Mouse (Mus musculus) forebrain, embryonic 15.5 days (tissue): ENCODE results near the gene Hmgn1. TPM values are rescaled to one million over a fixed set of nuclear protein-coding genes. Genes with fewer than 3 reads are reported as not detected.

Source experiments
- ATAC-seq: fragments of 200-750 bp; cut with Nextera tagmentation; replicated peaks from 2 replicates; pipeline ENCODE4 v1.8.0; 2017; ENCODE audit warnings: mild to moderate bottlenecking, moderate TSS enrichment, moderate library complexity
- H3K27ac ChIP-seq: fragments of 300-500 bp; sonication (generic); replicated peaks from 2 replicates; pipeline ENCODE4 v1.5.1; 2015; ENCODE audit warnings: mild to moderate bottlenecking, inconsistent platforms
- H3K27me3 ChIP-seq: fragments of 300-500 bp; sonication (generic); 2 replicates; pipeline ENCODE4 v1.6.1; 2015; ENCODE audit warnings: inconsistent platforms
- H3K36me3 ChIP-seq: fragments of 300-500 bp; sonication (generic); 2 replicates; pipeline ENCODE4 v1.6.1; 2015; ENCODE audit warnings: mild to moderate bottlenecking, inconsistent platforms
- H3K4me1 ChIP-seq: fragments of 300-500 bp; sonication (generic); 2 replicates; pipeline ENCODE4 v1.6.1; 2015; ENCODE audit warnings: inconsistent platforms
- H3K4me2 ChIP-seq: fragments of 300-500 bp; sonication (generic); replicated peaks from 2 replicates; pipeline ENCODE4 v1.6.1; 2015; ENCODE audit warnings: mild to moderate bottlenecking, inconsistent platforms
- H3K4me3 ChIP-seq: fragments of 300-500 bp; sonication (generic); 2 replicates; pipeline ENCODE4 v1.5.1; 2015; ENCODE audit warnings: mild to moderate bottlenecking, inconsistent platforms
- H3K9ac ChIP-seq: fragments of 300-500 bp; sonication (generic); replicated peaks from 2 replicates; pipeline ENCODE4 v1.6.1; 2015; ENCODE audit warnings: mild to moderate bottlenecking, inconsistent platforms
- H3K9me3 ChIP-seq: fragments of 300-500 bp; sonication (generic); 2 replicates; pipeline ENCODE4 v1.6.1; 2016; ENCODE audit warnings: inconsistent platforms
- WGBS: fragments of 180-500 bp; shearing (Covaris S2); methylation state at CpG from one replicate; pipeline ENCODE4 v1.1.7; 2015; ENCODE audit warnings: mixed read lengths; 5-methylcytosine and 5-hydroxymethylcytosine counted together
- polyA plus RNA-seq: library from polyadenylated mRNA; unstranded; fragments of >200 nt; fragmentation: Nextera tagmentation; extraction: Ambion mirVana; gene quantifications from 2 replicates; pipeline ENCODE4 v1.2.1, GENCODE M21; 2015

Gene Hmgn1
- 543 and 563 TPM in 2 replicates for polyA plus RNA-seq

- Histone ChIP-seq H3K4me1 (peaks cover 38% of the 10 kb centered on the region), H3K9ac (peak within 1 kb of the TSS; percentile 86), H3K27me3 (no peaks in the 10 kb centered on the region), H3K27ac (peak within 1 kb of the TSS; percentile 99), H3K4me2 (peak within 1 kb of the TSS; percentile 58), H3K4me3 (peak within 1 kb of the TSS; percentile 96), H3K36me3 (peaks cover 28% of the 10 kb centered on the region), H3K9me3 (no peaks in the 10 kb centered on the region)
- ATAC-seq = peak; percentile 98
- under 1% methylated on average over 49 of the region's 72 CpGs for WGBS
Observed at GRCm38 (mm10) chr16:96127657-96128344, at the start of gene Hmgn1. Gene Hmgn1, minus strand, starts transcription at chr16:96127729.

- 43% methylated on average over 2 of the region's 2 CpGs for WGBS
- Histone ChIP-seq H3K9me3 (no peaks in the 10 kb centered on the region), H3K4me3 (no peak overlapping the region), H3K4me1 (peaks cover 6% of the 10 kb centered on the region; the same call in 1 of the 2 replicates), H3K36me3 (no peaks in the 10 kb centered on the region), H3K27ac (no peak overlapping the region), H3K9ac (no peak overlapping the region), H3K27me3 (no peaks in the 10 kb centered on the region), H3K4me2 (no peak overlapping the region)
- no peak for ATAC-seq
Observed at GRCm38 (mm10) chr16:96175399-96175798, 47.9 kb upstream of the Hmgn1 start.

GRCm38 (mm10) chr16:96173648-96174047 is 46.1 kb upstream of the Hmgn1 start:
- Histone ChIP-seq H3K4me3 (no peak overlapping the region), H3K9ac (no peak overlapping the region), H3K9me3 (no peaks in the 10 kb centered on the region), H3K36me3 (no peaks in the 10 kb centered on the region), H3K4me2 (no peak overlapping the region), H3K27ac (no peak overlapping the region), H3K27me3 (no peaks in the 10 kb centered on the region), H3K4me1 (peaks cover 6% of the 10 kb centered on the region; the same call in 1 of the 2 replicates)
- 82% methylated on average over 8 of the region's 8 CpGs for WGBS
- no peak for ATAC-seq

GRCm38 (mm10) chr16:96168837-96169236 is 41.3 kb upstream of the Hmgn1 start:
- no peaks in the 10 kb centered on the region for H3K36me3 ChIP-seq
- ATAC-seq = no peak
- H3K4me2 ChIP-seq = no peak overlapping the region
- peaks cover 6% of the 10 kb centered on the region; the same call in 1 of the 2 replicates for H3K4me1 ChIP-seq
- H3K9me3 ChIP-seq = no peaks in the 10 kb centered on the region
- no peaks in the 10 kb centered on the region for H3K27me3 ChIP-seq
- H3K4me3 ChIP-seq = no peak overlapping the region
- no peak overlapping the region for H3K27ac ChIP-seq
- 92% methylated on average over 4 of the region's 4 CpGs for WGBS
- H3K9ac ChIP-seq = no peak overlapping the region

- Histone ChIP-seq H3K36me3 (no peaks in the 10 kb centered on the region), H3K4me1 (peaks cover 6% of the 10 kb centered on the region; the same call in 1 of the 2 replicates), H3K9ac (no peak overlapping the region), H3K27me3 (no peaks in the 10 kb centered on the region), H3K9me3 (no peaks in the 10 kb centered on the region), H3K4me3 (no peak overlapping the region), H3K27ac (peak overlapping the region; percentile 64), H3K4me2 (no peak overlapping the region)
- peak; percentile 61 for ATAC-seq
- WGBS = 60% methylated on average over 4 of the region's 4 CpGs
Observed at GRCm38 (mm10) chr16:96165723-96166264, 38.3 kb upstream of the Hmgn1 start.

GRCm38 (mm10) chr16:96161336-96161735 is 33.8 kb upstream of the Hmgn1 start:
- no peaks in the 10 kb centered on the region for H3K36me3 ChIP-seq
- WGBS = 87% methylated on average over 4 of the region's 4 CpGs
- H3K9me3 ChIP-seq = no peaks in the 10 kb centered on the region
- H3K4me2 ChIP-seq = no peak overlapping the region
- H3K4me3 ChIP-seq = no peak overlapping the region
- H3K9ac ChIP-seq = no peak overlapping the region
- peaks cover 27% of the 10 kb centered on the region for H3K4me1 ChIP-seq
- H3K27me3 ChIP-seq = no peaks in the 10 kb centered on the region
- H3K27ac ChIP-seq = no peak overlapping the region
- ATAC-seq = no peak

GRCm38 (mm10) chr16:96160927-96161326 is 33.4 kb upstream of the Hmgn1 start:
- no peaks in the 10 kb centered on the region for H3K9me3 ChIP-seq
- no peak overlapping the region for H3K4me2 ChIP-seq
- H3K4me1 ChIP-seq = peaks cover 27% of the 10 kb centered on the region
- no peak overlapping the region for H3K9ac ChIP-seq
- H3K36me3 ChIP-seq = peaks cover 3% of the 10 kb centered on the region; the same call in 1 of the 2 replicates
- no peak overlapping the region for H3K27ac ChIP-seq
- H3K4me3 ChIP-seq = no peak overlapping the region
- WGBS = 94% methylated on average over 1 of the region's 1 CpGs
- ATAC-seq = no peak
- no peaks in the 10 kb centered on the region for H3K27me3 ChIP-seq

- Histone ChIP-seq H3K9ac (peak overlapping the region; percentile 69; the same call in 1 of the 2 replicates), H3K4me3 (peak overlapping the region; percentile 41), H3K9me3 (no peaks in the 10 kb centered on the region), H3K36me3 (peaks cover 7% of the 10 kb centered on the region; the same call in 1 of the 2 replicates), H3K4me1 (peaks cover 22% of the 10 kb centered on the region), H3K4me2 (peak overlapping the region; percentile 71), H3K27ac (no peak overlapping the region), H3K27me3 (no peaks in the 10 kb centered on the region)
- WGBS = 85% methylated on average over 20 of the region's 20 CpGs
- ATAC-seq = 0 out of 2 replicates have a peak, but pooled peaks have one; percentile 10
Observed at GRCm38 (mm10) chr16:96159794-96160346, 32.3 kb upstream of the Hmgn1 start.

- Histone ChIP-seq H3K4me2 (peak overlapping the region; percentile 71), H3K4me3 (peak overlapping the region; percentile 41), H3K9ac (peak overlapping the region; percentile 69), H3K27me3 (no peaks in the 10 kb centered on the region), H3K4me1 (peaks cover 22% of the 10 kb centered on the region), H3K27ac (peak overlapping the region; percentile 35), H3K36me3 (peaks cover 9% of the 10 kb centered on the region; the same call in 1 of the 2 replicates), H3K9me3 (no peaks in the 10 kb centered on the region)
- ATAC-seq = peak; percentile 73
- WGBS = under 1% methylated on average over 67 of the region's 67 CpGs
Observed at GRCm38 (mm10) chr16:96159091-96159731, 31.7 kb upstream of the Hmgn1 start.

GRCm38 (mm10) chr16:96158511-96159080 is 31.1 kb upstream of the Hmgn1 start:
- Histone ChIP-seq H3K9me3 (no peaks in the 10 kb centered on the region), H3K27ac (no peak overlapping the region; the same call in 1 of the 2 replicates), H3K36me3 (peaks cover 13% of the 10 kb centered on the region; the same call in 1 of the 2 replicates), H3K4me1 (peaks cover 22% of the 10 kb centered on the region), H3K4me3 (peak overlapping the region; percentile 41), H3K9ac (peak overlapping the region; percentile 69), H3K27me3 (no peaks in the 10 kb centered on the region), H3K4me2 (peak overlapping the region; percentile 71)
- WGBS = 61% methylated on average over 12 of the region's 12 CpGs
- ATAC-seq = no peak

- H3K4me3 ChIP-seq = no peak overlapping the region
- no peak overlapping the region; the same call in 1 of the 2 replicates for H3K27ac ChIP-seq
- WGBS = 86% methylated on average over 11 of the region's 11 CpGs
- peaks cover 22% of the 10 kb centered on the region for H3K4me1 ChIP-seq
- no peaks in the 10 kb centered on the region for H3K9me3 ChIP-seq
- no peaks in the 10 kb centered on the region for H3K27me3 ChIP-seq
- no peak overlapping the region for H3K9ac ChIP-seq
- peaks cover 25% of the 10 kb centered on the region; the same call in 1 of the 2 replicates for H3K36me3 ChIP-seq
- no peak for ATAC-seq
- no peak overlapping the region for H3K4me2 ChIP-seq
Observed at GRCm38 (mm10) chr16:96157171-96157570, 29.6 kb upstream of the Hmgn1 start.
